ENCODE assay signal across 9 mouse cellular contexts in the genomic region with DNA sequence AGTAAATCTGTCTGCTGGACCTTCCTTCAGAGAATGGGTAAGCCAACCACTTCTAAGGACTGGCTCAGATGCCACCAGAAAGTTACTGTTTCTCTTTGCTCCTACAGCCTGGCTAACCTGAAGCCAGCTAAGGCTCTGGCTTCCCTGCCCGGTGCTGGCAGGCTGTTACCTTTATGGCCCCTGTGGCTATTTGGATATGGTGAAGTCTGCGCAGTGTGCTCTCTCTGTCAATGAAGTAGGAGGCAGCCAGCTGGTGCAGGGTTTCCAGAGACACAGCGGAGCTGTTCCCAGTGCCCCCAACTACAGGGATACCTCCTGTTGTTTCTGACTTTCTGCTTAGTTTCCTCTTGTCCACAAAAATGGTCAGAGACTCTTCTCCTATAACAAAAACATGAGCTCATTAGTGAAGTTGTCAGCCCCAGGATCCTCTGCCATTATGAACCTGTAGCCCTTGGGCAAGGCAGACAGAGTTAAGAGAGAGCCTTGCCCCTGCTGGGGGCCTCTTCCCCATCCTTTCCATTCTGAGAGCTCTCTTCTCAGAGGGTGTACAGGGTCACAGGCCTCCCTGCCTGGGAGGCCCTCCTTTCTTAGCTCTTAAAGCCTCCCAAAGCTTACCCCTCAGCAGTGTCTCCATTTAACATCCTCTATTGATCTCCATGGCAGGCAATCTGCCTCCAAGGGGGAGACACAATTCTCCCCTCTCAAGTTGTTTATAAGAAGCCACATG.
DNase-seq lines count a peak whose midpoint lies in the region; ATAC-seq and TF ChIP-seq lines count a peak whose summit lies in the region.
"Had no signal": no experiment of that assay in that cellular context is flagged by ENCODE, and none has a peak within 500 bp of the region (broad histone marks: within the 10 kb centered on the region; RNA-seq: fewer than 3 reads in every experiment).

No protein-coding gene starts in this region.

- no peaks in the 10 kb centered on the region for H3K36me3 ChIP-seq in intestine, embryonic 15.5 days
- no peaks in the 10 kb centered on the region for H3K36me3 ChIP-seq in intestine, postnatal 0 days (ENCODE audit: control insufficient read depth, insufficient read depth)
- peaks cover 2% of the 10 kb centered on the region; the same call in 1 of the 2 replicates for H3K36me3 ChIP-seq in forebrain, embryonic 16.5 days (ENCODE audit: control insufficient read depth, insufficient read depth)
- H3K36me3 ChIP-seq in midbrain, embryonic 16.5 days (ENCODE audit: control insufficient read depth, insufficient read depth, low read length), result no peaks in the 10 kb centered on the region
- H3K36me3 ChIP-seq in liver, postnatal 0 days (replicated peaks; ENCODE audit: insufficient read depth, low read length), result no peaks in the 10 kb centered on the region

- no peaks in the 10 kb centered on the region for H3K27me3 ChIP-seq in intestine, embryonic 15.5 days (replicated peaks)
- H3K27me3 ChIP-seq in intestine, postnatal 0 days (replicated peaks; ENCODE audit: control insufficient read depth, insufficient read depth, low read length), result no peaks in the 10 kb centered on the region
- no peaks in the 10 kb centered on the region for H3K27me3 ChIP-seq in forebrain, embryonic 16.5 days (replicated peaks; ENCODE audit: control insufficient read depth, insufficient read depth, low read length)
- no peaks in the 10 kb centered on the region for H3K27me3 ChIP-seq in midbrain, embryonic 16.5 days (ENCODE audit: control insufficient read depth, insufficient read depth, low read depth, low read length)
- H3K27me3 ChIP-seq in liver, postnatal 0 days (ENCODE audit: insufficient read depth, low read length), result no peaks in the 10 kb centered on the region

- peak; percentile 17; the same call in 1 of the 2 replicates for ATAC-seq in intestine, embryonic 15.5 days
- ATAC-seq in intestine, postnatal 0 days, result no peak
- peak; percentile 69; the same call in 1 of the 2 replicates for ATAC-seq in forebrain, embryonic 16.5 days
- peak; percentile 79 for ATAC-seq in midbrain, embryonic 16.5 days
- no peak for ATAC-seq in liver, postnatal 0 days
- ATAC-seq: Patski had no signal

- no peak for TF ChIP-seq CTCF in intestine, postnatal 0 days (IDR thresholded peaks at IDR 0.05; ENCODE audit: low read depth)
- no peak for TF ChIP-seq CTCF in liver, postnatal 0 days (IDR thresholded peaks at IDR 0.05; ENCODE audit: low read depth)

- 0 out of 2 replicates have a peak, but pooled peaks cover 4% of the 10 kb centered on the region for H3K4me1 ChIP-seq in intestine, embryonic 15.5 days (replicated peaks)
- no peaks in the 10 kb centered on the region for H3K4me1 ChIP-seq in intestine, postnatal 0 days (replicated peaks; ENCODE audit: control insufficient read depth, insufficient read depth, low read length)
- H3K4me1 ChIP-seq in forebrain, embryonic 16.5 days (replicated peaks; ENCODE audit: control insufficient read depth, insufficient read depth, low read length), result peaks cover 10% of the 10 kb centered on the region
- H3K4me1 ChIP-seq in midbrain, embryonic 16.5 days (ENCODE audit: control insufficient read depth, insufficient read depth, low read length), result peaks cover 8% of the 10 kb centered on the region
- H3K4me1 ChIP-seq in liver, postnatal 0 days (ENCODE audit: insufficient read depth), result no peaks in the 10 kb centered on the region

- no peak overlapping the region for H3K9ac ChIP-seq in intestine, embryonic 15.5 days
- H3K9ac ChIP-seq in intestine, postnatal 0 days (ENCODE audit: low read depth, low read length), result no peak overlapping the region
- H3K9ac ChIP-seq in forebrain, embryonic 16.5 days (replicated peaks; ENCODE audit: low read depth, low read length), result no peak overlapping the region; the same call in 1 of the 2 replicates
- no peak overlapping the region for H3K9ac ChIP-seq in midbrain, embryonic 16.5 days (ENCODE audit: low read depth, low read length)
- no peak overlapping the region for H3K9ac ChIP-seq in liver, postnatal 0 days (replicated peaks)

- H3K27ac ChIP-seq in intestine, embryonic 15.5 days, result no peak overlapping the region
- no peak overlapping the region for H3K27ac ChIP-seq in intestine, postnatal 0 days (ENCODE audit: low read depth, low read length)
- H3K27ac ChIP-seq in forebrain, embryonic 16.5 days (ENCODE audit: low read length), result peak overlapping the region; percentile 53
- H3K27ac ChIP-seq in midbrain, embryonic 16.5 days (ENCODE audit: low read length), result peak overlapping the region; percentile 4
- no peak overlapping the region for H3K27ac ChIP-seq in liver, postnatal 0 days (ENCODE audit: low read depth)

- peak; percentile 33 for DNase-seq in embryo, embryonic 10 days (ENCODE audit: low spot score)
- no peak for DNase-seq in heart, adult 18-20 months
- no peak for DNase-seq in liver, postnatal 0 days
- no peak for DNase-seq in right cerebral cortex, postnatal 25 days

- no peak overlapping the region for H3K4me2 ChIP-seq in intestine, embryonic 15.5 days (replicated peaks)
- H3K4me2 ChIP-seq in intestine, postnatal 0 days (replicated peaks; ENCODE audit: low read depth), result no peak overlapping the region
- no peak overlapping the region for H3K4me2 ChIP-seq in forebrain, embryonic 16.5 days (ENCODE audit: low read length)
- H3K4me2 ChIP-seq in midbrain, embryonic 16.5 days (ENCODE audit: low read length), result no peak overlapping the region
- no peak overlapping the region for H3K4me2 ChIP-seq in liver, postnatal 0 days (ENCODE audit: low read depth, low read length)

- no peak overlapping the region for H3K4me3 ChIP-seq in intestine, embryonic 15.5 days (replicated peaks)
- H3K4me3 ChIP-seq in intestine, postnatal 0 days (ENCODE audit: low read depth, low read length), result no peak overlapping the region
- H3K4me3 ChIP-seq in forebrain, embryonic 16.5 days (replicated peaks; ENCODE audit: low read length), result no peak overlapping the region
- no peak overlapping the region for H3K4me3 ChIP-seq in midbrain, embryonic 16.5 days (ENCODE audit: low read depth, low read length)
- H3K4me3 ChIP-seq in liver, postnatal 0 days (ENCODE audit: low read depth, low read length), result no peak overlapping the region

- no peaks in the 10 kb centered on the region for H3K9me3 ChIP-seq in intestine, embryonic 15.5 days
- H3K9me3 ChIP-seq in intestine, postnatal 0 days (ENCODE audit: control insufficient read depth), result no peaks in the 10 kb centered on the region
- H3K9me3 ChIP-seq in forebrain, embryonic 16.5 days (ENCODE audit: control insufficient read depth, low read length), result no peaks in the 10 kb centered on the region
- no peaks in the 10 kb centered on the region for H3K9me3 ChIP-seq in midbrain, embryonic 16.5 days (replicated peaks; ENCODE audit: control insufficient read depth, low read length, poor library complexity, severe bottlenecking)
- H3K9me3 ChIP-seq in liver, postnatal 0 days (ENCODE audit: low read length), result no peaks in the 10 kb centered on the region

- WGBS in intestine, embryonic 15.5 days, result 53% methylated on average over 3 of the region's 3 CpGs
- WGBS in intestine, postnatal 0 days, result 47% methylated on average over 3 of the region's 3 CpGs
- WGBS in forebrain, embryonic 16.5 days, result 49% methylated on average over 3 of the region's 3 CpGs
- WGBS in midbrain, embryonic 16.5 days, result 29% methylated on average over 3 of the region's 3 CpGs
- 72% methylated on average over 3 of the region's 3 CpGs for WGBS in liver, postnatal 0 days (ENCODE audit: insufficient replicate concordance)

- TF ChIP-seq EP300 in liver, postnatal 0 days (IDR thresholded peaks at IDR 0.05; ENCODE audit: low read depth), result no peak

Comparison
In these comparisons a context has a peak if more than half of its experiments do, and no peak if none do; other contexts are left out.
1. ATAC-seq: peak in intestine, embryonic 15.5 days (single experiment), forebrain, embryonic 16.5 days (single experiment) and midbrain, embryonic 16.5 days (single experiment); none in intestine, postnatal 0 days (single experiment) and liver, postnatal 0 days (single experiment).
2. H3K27ac ChIP-seq: peak in forebrain, embryonic 16.5 days (single experiment) and midbrain, embryonic 16.5 days (single experiment); none in intestine, embryonic 15.5 days (single experiment), intestine, postnatal 0 days (single experiment) and liver, postnatal 0 days (single experiment).